Mouse (Mus musculus): Measurements from ENCODE around the gene Rplp0. TPM values are rescaled to one million over a fixed set of nuclear protein-coding genes. Genes with fewer than 3 reads are reported as not detected.

The Rplp0 gene
- polyA plus RNA-seq, 2 experiments from 2014 or later, result 4,414 to 4,537 TPM

GRCm38 (mm10) chr5:115528128-115528527, 31.1 kb upstream of the Rplp0 start:
- ATAC-seq, result no peak

GRCm38 (mm10) chr5:115529364-115529741, 29.9 kb upstream of the Rplp0 start:
- ATAC-seq, result no peak

DNA sequence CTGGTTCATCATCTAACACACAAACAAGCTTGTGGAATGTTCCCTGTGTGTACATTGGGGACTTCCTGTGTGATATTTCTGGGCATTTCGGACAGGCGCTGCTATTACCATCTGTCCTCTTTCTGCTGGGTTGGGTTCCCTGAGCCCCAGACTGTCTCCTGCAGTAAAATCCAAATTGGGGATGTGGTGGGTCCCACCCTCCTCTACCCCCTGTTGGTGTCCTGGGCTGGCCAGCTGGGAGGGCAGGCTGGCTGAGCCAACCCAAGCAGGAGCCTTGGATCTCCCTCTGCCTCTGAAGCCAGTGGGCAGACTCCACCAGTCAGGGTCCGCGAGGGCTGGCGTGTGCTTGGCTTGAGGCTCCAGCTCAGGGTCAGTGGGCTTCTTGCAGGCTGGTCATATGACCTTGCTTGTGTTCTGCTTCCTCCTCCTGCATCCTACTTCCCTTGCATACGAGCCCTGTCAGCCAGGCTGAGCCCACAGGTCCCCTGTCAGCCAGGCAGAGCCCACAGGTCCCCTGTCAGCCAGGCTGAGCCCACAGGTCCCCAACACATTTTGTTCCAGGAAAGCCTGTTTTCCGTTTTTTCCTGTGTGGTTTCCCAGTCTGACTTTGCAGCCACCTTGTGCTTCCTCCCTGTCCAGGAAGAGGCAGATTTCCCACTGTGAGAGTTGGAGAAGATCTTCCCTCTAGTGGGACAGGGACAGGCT, 29.4 kb upstream of the Rplp0 start:
- no peak for ATAC-seq

GRCm38 (mm10) chr5:115530447-115530809, 28.8 kb upstream of the Rplp0 start:
- no peak for ATAC-seq

- no peak for ATAC-seq
Measured at GRCm38 (mm10) chr5:115531671-115532270, 27.5 kb upstream of the Rplp0 start.

- no peak for ATAC-seq
Measured at GRCm38 (mm10) chr5:115534290-115534731, 25.0 kb upstream of the Rplp0 start.

GRCm38 (mm10) chr5:115534856-115535255, 24.4 kb upstream of the Rplp0 start:
- ATAC-seq, result peak; percentile 36

- no peak for ATAC-seq
Measured at GRCm38 (mm10) chr5:115535635-115536034, 23.6 kb upstream of the Rplp0 start.

DNA sequence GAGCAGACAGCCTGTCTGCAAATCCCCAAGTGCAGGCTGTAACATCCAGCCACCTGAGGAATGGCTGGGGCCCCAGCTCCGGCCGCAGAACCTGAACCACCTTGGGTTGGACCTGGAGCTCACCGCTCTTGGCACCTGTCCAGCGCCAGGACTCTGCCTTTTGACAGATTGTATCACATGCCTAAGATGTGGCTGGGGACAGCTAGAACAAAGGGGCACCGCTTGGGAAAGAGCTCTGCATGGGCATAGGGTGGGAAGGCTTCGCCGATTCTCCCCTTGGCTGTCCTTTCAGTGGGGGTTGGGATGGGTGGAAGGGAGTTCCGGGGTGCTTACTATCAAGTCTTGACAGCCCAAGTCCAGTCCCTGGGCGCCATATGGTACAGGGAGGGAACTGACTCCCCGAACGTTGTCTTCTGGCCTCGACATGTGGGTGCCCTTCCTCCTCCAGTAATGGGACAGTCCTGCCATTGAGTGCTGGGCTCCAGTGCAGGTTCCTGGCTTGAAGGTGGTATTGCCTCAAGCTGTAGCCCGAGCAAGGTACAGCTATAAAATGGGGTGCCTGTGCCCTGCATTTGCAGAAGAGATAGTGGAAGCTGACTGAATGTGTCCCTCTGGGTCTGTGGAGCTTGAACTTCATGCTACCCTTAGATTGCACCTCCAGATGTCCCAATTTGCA, 21.1 kb upstream of the Rplp0 start:
- ATAC-seq, result no peak

DNA sequence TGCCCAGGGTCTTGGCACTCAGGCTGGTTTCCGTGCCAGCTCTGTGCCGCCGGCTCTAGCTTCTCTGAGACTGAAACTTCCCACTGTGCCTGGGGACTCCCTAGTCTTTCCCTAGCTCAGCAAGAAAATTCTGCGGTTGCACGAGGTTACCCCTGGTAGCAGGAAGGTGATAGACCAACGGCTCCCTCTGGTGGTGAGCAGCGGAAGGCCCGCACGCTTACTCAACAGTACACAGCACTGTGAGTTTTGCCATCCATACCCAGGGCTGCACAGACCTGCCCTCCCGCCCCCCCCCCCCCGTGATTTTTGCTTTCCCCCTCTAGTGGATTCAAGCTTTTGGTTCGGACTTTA, 20.6 kb upstream of the Rplp0 start:
- ATAC-seq, result peak; percentile 83

DNA sequence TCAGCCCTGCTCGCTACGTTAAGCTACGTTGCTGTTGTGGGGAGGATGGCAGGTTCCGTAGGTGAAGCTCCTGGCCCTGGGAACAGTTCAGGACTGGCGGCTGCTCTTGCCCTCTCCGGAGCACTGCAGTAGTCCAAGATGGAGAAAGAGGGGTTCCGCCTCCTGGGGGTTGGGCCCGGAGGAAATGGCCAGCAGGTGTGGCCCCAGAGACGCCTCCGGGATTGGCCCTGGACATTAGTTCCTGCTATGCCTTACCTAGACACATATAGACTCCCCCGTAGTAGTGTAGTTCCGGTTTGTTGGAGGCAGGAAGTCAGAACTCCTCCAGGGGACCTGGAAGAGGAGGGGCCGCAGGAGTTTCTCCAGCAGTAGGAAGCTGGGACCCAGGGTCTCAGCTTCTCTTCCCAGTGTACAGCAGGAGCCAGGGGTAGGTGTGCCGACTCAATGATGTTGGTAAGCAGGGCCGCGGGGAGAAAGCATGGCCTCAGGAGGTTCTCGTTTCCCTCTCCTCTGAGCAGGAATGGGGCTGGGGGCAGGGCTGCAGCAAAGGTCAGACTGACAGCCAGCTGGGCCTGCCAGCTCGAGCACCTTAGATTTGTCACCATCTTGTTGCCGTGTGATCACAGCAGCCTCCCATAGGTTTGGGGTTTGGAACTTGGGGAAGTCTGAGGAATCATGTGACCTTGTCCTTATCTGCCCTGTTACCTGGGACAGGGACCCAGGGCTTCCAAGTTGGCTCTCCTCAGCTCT, 16.5 kb upstream of the Rplp0 start:
- peak; percentile 55 for ATAC-seq

- ATAC-seq, result no peak
Measured at GRCm38 (mm10) chr5:115543509-115544253, 15.6 kb upstream of the Rplp0 start.

DNA sequence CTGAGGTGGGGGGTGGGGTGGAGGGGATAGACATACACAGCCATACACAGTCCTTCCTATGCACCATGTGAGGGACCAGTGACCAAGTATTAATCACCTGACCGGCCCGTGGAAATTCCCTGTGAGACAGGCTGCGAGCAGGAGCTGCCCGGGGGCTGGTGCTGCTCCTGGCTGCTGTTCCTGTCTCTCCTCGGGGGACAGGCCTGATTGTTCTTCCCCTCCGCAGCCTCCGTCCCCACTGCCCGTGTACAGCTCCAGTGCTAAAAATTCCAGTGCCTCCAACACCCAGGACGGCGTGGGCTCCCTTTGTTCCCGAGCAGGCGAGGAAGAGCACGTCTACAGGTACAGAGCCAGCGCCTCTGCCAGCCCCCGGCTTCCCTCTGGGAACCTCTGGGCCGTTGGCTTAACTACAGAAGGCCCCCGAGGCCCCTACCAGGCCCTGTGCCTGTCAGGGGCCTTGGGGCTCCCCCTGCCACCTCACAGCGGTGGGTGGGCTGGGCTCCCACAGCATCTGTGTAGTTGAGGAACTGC, 14.5 kb upstream of the Rplp0 start:
- ATAC-seq, result no peak

- no peak for ATAC-seq
Measured at GRCm38 (mm10) chr5:115545636-115546035, 13.6 kb upstream of the Rplp0 start.

GRCm38 (mm10) chr5:115546536-115546935, 12.7 kb upstream of the Rplp0 start:
- no peak for ATAC-seq

GRCm38 (mm10) chr5:115547014-115547413, 12.3 kb upstream of the Rplp0 start:
- no peak for ATAC-seq

- no peak for ATAC-seq
Measured at GRCm38 (mm10) chr5:115547421-115547820, 11.8 kb upstream of the Rplp0 start.

DNA sequence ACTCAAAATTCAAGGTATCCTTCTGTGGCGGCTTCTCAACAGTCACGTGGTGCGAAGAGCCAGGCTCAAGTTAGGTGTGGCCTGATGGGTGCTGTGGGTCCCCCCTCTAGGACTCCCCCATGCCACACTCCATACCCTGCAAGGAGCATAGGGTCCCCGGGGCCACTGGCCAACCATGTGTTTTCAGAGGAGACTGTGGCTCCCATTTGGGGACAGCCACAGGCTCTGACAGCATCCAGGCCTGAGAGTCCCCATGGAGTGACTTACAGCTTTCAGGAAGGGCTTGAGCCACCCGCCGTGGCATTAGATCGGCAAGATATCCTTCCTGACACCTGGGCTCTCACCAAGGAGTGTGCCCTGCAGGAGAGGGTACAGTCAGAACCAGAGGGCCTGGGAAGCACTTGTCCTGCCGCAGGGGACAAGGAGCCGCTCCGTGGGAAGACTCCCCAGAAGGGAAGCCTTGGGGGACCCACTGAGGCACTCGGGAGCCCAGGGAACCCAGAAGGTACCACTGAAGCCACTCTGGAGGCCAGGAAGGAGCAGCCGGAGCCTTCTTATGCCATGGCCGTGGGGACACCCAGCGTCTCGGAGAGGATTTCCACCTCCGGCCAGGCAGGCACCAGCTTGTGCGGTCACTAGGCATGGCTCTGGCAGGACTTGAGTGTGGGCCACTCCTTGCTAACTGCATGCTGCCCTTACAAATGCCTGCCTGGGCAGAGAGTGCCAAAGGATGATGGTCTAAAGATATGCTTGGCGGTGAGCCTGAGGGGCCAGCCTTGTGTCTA, 10.6 kb upstream of the Rplp0 start:
- ATAC-seq, result no peak

- ATAC-seq, result no peak
Measured at GRCm38 (mm10) chr5:115550482-115551005, 8.7 kb upstream of the Rplp0 start.

DNA sequence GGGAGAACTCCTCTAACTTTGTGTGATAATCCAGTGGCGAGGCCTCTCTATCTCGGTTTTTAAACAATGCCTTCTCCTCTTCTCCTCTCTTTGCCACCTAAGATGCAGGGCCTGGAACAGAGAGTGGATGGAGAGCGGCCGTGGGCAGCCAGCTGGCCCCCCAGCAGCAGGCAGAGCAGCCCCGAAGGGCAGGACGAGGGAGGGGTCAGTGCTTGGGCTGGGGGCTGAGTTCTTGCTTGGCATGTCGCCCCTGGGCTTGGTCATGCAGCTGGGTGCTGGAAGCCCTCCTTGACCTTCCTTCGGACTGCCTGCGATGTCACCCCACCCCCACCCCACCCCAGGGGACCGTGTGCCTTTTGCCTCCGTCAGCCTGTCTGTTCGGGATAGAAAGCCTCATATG, 7.9 kb upstream of the Rplp0 start:
- ATAC-seq, result no peak

DNA sequence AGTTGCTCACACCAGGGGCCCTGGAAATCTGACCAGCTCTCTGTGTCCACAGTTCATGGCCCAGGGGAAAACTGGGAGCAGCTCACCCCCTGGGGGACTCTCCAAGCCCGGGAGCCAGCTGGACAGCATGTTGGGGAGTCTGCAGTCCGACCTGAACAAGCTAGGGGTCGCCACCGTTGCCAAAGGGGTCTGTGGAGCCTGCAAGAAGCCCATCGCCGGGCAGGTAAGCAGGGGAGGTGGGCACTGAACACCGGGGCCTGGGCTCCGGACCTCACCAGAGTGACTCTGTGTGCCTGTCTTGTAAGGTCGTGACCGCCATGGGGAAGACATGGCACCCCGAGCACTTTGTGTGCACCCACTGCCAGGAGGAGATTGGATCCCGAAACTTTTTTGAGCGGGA, 7.5 kb upstream of the Rplp0 start:
- ATAC-seq, result no peak
